Mouse (Mus musculus): ENCODE results near the gene Ubl4b.

Ubl4b gene

DNA sequence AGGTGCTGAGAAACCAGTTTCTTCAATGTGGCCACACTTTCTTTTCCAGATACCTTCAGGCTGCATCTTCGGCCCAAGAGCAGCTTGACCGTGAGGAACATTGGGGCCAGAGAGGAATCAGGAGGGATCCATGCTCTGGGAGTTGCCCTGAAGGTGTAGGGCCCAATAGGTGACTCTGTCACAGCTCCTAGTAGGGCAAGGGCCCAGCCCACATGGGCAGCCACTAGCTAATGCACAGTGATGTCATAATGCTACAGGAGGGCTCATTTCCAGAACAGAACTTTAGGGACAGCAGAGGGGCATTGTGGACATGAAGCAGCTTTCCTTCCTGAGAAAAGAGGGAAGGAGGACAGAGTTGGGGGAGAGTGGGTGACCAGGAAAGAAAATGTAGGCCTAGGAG, at the start of gene Ubl4b:
Gene Ubl4b (minus strand): TSS at position 232 of the 400 bp plus-strand sequence.
- in situ Hi-C loops (cut with MboI, MseI), result no loop called here

DNA sequence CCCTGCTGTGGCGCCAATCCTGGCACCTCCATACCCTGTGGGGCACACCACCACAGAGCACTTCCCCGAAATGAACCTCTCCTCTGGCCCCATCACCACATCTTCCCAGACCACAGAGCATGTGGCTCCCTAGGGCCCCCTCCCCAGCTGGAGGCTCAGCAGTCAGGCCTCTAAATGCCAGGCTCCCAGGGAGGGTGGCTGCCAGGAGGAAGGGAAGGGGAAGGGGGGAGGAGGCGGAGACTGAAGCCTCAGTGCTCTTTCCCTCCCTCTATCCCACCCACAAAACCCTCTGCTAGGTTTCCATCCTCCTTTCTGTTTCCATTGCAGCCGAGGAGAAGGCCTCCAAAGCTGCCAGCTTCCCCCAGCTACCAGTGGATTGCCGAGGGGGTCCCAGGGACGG, 45.3 kb upstream of the Ubl4b start:
- in situ Hi-C loops (cut with MboI, MseI), result loop anchor here (10.0 kb wide), 1 partner anchor 745 kb away; no protein-coding TSS in a partner anchor

DNA sequence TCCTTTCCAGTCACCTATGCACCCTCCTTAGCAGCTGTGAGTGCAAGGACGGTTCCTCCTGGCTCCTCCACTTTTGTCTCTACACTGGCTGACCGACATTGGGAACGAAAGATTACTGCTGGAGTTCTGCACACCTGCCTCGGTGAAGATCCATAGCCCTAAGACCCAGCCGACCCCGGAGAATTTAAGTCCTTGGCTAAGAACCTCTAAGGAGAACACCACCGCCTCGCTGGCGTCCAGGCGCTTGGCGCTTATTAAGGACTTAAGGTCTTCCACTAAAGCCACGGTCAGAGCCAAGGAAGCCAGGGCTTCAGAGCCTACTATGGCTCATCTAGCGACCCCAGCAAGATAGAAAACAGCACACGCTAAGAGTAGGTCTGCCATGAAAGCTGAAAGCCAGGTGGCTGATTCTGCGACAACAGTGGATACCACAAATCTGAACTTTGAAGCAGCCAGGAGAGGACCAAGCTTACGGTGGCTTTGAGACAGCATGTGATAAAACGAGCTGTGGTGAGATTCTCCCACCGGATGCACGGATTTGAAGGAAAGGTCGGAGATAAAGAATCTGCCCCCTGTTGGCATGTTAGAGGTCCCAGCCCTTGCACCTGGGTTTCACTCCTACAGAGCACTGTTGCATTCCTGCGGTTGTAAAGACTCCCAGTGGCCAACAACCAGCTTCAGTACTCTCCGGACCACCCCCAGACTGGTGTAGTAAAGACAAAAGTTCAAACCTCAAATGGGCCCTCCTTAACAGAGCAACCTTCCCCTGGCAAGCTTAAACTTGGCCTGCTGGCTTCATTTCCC, 42.9 kb upstream of the Ubl4b start:
- in situ Hi-C loops (cut with MboI, MseI), result no loop called here

DNA sequence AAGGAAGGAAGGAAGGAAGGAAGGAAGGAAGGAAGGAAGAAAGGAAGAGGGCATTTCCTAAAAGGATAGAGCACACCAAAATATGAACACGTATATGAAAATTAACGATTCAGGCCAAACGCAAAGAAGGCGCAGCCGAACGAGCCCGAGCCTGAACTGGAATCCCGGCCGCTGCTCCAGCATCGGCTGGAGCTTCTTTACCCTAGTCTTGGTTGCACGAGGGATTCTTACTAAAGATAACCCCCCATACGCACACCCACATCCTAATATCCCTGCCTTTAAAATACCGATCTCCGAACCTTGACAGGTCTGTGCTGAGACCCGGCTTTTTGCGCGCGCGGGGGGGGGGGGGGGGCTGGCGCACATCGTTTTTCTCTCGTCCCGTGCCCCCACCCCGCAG, 42.3 kb upstream of the Ubl4b start:
- in situ Hi-C loops (cut with MboI, MseI), result no loop called here

DNA sequence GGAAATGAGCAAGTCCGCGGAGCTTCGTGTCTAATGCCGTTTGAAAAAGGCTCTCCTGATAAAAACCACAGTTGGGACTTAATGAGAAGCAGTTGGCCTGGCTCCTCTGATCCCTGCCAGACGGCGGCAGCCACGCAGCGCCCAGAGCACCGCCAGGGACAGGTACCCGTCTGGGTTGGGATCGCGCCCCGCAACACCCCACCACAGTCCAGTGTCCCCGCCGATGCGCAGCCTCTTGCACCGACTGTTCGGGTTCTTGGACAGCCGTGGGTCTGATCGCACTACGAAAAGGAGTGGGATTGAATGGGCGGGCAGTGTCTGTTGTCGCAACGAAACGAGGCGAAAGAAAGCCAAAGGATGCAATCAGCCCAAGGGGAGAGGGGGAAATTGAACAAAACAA, 41.7 kb upstream of the Ubl4b start:
- in situ Hi-C loops (cut with MboI, MseI), result no loop called here

DNA sequence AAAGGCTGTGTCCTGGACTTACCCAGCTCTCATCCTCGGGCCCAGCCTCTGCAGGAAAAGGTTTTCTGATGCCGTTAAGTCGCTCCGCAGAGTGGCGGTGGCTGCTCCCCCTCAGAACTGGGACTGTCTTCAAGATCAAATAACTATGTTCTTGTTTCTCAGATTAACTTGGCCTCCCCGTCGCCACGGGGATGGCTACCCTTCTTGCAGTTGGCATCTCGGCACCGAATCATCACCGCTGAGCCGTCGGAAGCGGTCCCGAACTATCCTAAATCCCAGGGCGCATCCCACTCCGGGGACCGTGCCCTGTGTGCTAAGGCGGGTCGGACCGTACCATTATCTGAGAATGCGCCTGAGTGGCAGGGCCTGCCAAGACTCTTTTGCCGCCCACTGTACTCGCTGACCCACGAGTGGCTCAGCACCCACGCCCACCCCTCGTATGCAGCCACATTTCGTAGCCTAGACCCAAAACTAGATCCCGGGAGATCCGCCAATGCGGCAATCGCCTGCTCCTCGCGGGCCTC, 41.1 kb upstream of the Ubl4b start:
- in situ Hi-C loops (cut with MboI, MseI), result no loop called here

DNA sequence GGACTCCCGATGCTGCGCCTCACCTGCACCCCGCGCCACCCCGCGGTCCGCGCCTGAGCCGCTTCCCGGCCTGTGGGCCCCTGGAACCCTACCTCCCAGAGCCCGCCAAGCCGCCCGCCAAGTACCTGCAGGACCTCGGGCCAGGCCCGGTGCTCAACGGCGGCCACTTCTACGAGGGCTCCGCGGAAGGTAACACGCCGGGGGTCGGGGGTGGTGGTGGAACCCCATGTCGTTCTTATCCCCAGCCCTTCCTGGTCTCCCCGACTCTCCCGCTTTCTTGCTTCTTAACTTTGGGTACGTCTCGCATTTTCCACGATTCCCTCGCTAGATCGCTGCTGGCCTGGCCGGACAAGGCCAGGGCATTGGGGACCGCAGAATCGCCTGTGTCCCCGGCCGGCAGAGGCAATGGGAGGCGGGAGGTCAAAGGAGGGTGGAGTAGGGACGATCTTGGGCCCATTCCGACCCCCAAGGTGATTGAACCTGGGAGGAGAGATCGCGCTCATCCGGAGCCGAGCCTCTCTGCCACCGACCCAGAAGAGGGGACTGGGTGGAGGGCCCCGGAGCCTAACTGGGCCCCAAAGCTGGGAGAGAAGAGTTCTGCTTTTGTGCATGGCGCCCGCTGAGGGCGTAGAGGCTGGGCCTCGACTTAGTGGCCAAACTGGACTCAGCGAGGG, 40.5 kb upstream of the Ubl4b start:
- in situ Hi-C loops (cut with MboI, MseI), result no loop called here

DNA sequence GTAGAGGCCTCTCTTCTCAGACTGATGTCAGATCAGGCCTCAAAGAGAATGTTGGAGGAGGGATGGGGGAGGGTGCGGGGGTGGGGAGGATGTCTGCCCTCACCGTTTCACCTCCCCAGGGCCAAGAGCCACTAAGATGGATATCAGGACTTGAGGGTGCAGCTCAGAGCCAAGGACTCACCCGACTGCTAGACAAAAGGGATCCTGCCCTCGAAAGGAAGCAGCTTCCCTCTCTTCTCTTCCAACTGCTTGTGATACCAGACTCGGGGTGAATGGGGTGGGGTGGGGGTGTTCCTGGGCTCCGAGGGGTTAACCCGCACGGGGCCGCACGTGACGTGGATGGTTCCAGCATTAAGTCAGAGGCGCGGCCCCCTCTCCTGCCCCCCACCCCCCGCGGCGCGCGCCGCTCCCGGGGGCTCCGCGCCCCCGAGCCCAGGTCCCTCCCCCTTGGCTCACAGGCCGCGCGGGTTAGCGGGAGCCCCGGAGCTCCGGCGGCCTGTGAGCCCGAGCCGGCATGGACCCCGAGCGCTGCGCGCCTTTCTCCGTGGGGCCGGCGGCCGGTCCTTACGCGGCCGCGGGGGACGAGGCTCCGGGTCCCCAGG, 39.9 kb upstream of the Ubl4b start, which contains the start of gene Alx3:
Gene Alx3 (plus strand): TSS at position 370 of the 602 bp plus-strand sequence.
- in situ Hi-C loops (cut with MboI, MseI), result no loop called here

DNA sequence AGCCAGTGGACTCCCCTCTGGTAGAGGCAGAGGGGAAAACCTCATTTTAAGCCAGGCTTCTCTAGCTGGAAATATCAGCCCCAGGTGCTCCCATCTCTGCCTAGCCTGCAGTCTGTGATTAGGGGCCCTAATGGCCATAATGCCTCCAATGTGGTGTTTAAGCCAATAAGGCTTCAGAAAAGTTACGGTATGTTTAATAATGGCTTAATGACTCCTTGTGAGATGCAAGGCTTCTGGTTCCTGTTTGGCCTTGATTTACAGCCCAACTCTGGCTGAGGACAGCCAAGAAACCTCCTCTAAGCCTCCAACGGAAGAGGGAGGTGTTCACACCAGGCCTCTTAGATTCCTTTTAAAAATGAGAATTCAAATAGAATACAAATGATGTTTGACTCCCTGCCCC, 38.8 kb upstream of the Ubl4b start:
- in situ Hi-C loops (cut with MboI, MseI), result no loop called here

DNA sequence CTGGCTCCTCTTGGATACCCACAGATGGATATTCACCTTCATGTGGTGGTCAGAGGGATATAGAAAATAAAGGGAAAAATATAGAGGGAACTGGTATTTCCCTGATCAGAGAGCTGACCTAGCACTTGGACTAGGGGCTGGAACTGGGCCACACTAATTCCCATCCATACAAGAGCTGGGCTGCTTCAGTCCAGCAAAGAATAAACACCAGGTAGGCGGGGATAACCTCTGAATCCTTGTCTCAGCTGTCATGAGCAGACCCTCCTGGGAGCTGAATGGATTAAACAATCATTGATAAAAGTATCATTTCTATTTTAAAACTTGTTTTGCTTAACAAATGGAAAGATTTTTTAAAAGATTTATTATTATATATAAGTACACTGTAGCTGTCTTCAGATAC, 36.7 kb upstream of the Ubl4b start:
- in situ Hi-C loops (cut with MboI, MseI), result no loop called here

DNA sequence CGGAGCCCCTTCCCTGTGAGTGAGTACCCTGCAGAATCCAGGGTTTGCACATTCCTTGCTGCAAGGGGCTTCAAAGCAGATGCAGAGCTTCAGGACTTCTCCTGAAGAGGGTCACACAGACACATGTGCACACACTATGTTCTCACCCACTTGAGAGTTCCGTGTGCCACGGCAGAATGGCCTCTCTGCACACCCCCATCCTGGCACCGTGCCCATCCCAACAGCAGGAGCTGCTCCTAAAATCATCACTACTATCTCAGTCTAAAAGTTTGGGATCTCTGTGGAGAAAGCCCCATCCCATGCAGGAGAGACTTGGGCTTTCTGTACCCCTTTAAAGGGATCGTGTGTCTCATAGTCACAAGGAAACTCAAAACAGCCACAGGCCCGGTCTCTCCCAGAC, 31.6 kb upstream of the Ubl4b start:
- in situ Hi-C loops (cut with MboI, MseI), result no loop called here

DNA sequence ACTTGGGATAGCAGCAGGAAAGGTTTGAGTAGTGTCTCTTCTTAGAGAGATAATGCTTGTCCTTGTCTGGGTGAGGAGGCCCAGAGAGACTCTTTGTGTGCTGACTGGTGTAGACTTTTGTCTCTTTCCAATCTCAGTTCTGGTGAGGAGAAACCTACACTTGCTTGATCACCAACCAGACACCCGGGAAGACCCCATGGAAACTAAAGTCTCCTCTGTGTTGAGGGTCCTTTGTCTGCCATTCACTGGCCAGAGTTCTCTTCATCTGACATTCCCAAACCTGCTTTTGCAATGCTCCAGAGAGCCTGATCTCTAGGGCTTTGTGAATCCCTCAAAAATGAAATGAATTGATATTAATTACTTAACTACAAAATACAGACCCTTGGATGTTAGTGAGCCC, 29.0 kb upstream of the Ubl4b start:
- in situ Hi-C loops (cut with MboI, MseI), result no loop called here

DNA sequence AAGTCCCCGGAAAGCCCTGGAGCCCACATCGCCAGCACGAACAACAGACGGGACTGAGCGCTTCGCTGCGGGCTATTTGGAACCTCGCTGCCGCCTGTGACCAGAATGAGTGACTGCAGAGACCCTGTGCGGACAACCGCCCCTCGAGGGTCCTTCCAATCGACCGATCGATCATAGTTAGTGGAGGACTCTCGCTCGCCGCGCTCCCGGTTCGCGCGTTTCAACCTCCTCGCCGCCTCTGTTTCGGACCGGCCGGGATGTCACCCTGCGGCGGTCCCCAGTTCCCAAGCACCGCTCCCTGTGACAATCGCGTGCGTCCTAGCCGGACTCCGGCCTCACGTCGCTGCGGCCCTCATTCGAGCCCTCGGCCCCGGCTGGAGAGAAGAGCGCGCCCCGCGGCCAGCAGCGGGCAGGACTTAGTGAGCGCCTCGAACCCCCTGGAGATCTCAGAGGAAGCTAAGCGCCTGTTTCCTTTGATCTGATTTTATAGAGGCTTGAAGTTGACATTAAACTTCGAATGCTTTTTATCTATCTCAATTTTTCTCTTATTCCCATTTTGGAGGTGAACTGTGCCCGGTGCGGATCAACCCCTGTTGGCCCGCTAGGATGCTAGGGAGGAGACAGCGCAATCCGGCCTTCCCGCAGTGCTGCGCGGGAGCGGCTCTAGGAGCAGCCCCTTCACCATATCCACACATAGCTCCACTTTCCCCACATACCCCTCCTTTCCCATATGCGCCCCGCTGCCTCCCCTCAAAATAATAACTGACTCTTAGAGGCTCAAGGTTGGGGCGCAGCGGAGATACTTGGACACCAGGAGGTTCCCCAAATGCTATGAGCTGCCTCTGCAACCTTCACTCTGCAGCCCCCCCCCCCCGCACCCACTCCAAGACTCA, 28.2 kb upstream of the Ubl4b start:
- in situ Hi-C loops (cut with MboI, MseI), result no loop called here

DNA sequence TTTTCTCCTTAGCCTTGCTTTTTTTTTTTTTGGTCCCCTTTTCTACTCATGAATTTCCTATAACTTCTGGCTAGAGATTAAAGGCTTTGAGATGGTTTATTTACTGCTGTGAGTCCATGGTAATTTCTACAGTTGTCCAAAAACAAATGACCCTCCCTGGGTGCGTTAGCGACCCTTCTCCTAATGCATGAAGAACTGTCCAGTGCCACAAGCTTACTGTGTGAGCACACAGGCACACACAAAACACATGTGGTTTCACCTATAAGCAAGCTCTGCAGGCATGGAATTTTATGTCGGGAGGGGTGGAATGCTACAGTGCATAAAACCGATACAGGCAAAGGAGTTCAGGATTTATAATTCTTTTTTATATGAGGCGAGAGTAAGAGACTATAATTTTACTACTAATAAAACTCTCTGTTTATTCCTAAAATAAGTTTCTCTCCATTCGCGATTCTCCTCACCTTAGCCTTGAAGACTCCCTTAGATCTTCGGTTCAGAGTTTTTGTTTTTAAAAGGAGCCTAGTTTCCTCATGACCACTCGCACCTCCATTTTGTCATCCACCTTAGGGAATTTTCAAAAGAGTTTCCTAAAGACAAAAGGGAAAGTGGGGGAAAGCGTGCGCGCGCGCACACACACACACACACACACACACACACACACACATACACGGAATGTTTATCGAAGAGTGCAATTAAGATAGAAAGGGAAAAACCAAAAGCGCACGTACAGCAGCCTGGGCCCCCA, 27.4 kb upstream of the Ubl4b start:
- in situ Hi-C loops (cut with MboI, MseI), result no loop called here

DNA sequence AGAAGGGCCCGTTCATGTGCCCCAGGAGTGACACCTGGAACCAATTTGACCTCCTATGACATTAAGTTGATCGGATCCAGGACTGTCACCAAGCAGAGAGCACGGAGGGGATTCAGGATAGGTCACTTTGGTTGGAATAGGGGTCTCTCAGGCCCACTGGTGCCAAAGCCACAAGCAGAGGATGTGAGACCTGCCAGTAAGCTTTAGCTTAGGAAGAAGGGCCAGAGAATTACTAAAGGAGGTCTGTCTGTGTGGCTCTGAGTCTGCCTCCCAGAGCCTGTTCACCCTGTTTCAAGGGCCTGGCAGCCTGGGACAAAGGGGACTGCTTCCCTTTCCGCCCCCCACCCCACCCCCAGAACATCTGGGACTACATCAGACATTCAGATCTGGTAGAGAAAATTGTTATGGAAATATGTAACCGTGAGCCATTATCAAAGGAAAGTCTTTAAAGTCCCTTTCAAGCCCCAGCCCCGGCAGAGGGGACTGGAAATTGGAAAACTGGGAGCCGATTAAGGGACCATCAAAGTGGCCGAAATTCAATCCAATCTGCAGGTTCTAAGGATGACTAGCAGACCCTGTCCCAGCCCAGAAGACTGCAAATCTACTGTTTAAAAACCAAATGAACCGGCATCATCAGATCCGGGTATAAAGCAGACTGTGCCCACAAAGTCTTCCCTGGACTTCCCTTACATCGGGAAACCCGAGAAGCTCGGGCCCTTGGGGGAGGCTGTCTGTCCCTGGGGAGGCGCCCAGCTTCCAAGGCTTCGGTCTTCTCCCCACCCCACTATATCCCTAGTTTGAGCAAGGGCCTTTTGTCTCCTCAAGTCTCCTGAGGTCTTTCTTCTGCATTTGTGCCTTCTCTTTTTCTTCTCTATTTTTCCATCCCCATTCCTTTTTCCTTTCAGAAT, 26.5 kb upstream of the Ubl4b start:
- in situ Hi-C loops (cut with MboI, MseI), result no loop called here

DNA sequence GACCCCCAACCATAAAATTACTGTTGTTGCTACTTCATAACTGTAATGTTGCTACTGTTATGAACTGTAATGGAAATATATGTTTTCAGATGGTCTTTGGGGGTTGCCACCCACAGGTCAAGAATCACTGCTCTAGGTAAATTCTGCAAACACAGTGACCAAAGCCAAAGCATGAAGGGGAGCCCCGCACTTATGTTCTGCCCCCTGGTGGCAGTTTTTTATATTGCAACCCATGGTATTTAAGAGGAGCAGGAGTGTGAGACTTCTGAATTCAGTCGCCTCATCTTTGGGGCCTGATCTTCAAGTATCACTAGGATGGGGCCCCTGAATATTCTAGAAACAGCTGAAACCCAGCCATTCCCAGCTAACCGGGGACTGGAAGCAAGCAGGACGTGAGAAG, 24.6 kb upstream of the Ubl4b start:
- in situ Hi-C loops (cut with MboI, MseI), result loop anchor here (10.0 kb wide), 1 partner anchor 625 kb away; no protein-coding TSS in a partner anchor

DNA sequence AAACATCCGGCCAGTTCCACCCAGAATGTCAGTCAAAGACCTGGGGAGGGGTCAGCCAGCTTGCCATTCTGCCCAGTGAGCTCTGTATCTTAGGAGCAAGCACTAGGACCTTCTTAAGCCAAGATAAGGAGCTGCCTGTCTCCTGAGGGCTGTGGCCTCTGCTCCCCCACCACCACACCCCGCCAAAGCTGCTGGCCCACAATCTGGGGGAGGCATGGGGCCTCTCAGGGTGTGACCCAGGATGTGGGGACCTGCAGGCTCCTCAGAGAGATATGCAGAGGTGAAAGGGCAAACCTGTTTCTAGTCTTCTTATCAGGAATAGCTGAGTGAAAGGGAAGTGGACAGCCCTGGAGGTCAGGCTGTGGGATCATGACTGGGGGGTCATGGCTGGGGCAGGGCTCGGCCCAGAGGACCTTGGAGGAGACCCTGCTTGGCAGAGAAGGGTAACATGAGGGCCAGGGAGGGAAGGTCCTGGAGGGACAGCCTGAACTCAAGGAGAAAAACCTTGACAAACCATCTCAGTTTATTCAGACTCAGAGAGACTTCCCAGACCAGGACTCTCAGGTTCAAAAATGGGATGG, 23.0 kb upstream of the Ubl4b start:
- in situ Hi-C loops (cut with MboI, MseI), result loop anchor here (10.0 kb wide), 1 partner anchor 623 kb away; no protein-coding TSS in a partner anchor

DNA sequence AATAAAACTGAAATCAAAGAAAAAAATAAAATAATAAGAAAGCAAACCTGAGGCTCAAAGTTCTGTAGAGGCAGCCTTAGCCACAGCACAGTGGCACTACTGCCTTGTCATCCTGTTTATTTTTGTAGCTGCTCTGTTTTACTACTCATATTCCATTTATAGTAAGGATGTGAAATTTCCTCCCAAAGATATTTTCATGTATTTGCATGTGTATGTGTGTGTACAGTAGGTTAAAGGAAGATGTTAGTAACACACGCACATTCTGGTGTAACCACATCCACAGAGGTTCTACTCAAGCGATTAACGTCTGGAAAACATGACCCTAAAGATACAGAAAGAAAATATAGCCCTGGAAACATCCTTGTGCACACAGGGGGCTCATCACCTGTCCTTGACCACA, 21.9 kb upstream of the Ubl4b start:
- in situ Hi-C loops (cut with MboI, MseI), result loop anchor here (10.0 kb wide), 1 partner anchor 622 kb away; no protein-coding TSS in a partner anchor

DNA sequence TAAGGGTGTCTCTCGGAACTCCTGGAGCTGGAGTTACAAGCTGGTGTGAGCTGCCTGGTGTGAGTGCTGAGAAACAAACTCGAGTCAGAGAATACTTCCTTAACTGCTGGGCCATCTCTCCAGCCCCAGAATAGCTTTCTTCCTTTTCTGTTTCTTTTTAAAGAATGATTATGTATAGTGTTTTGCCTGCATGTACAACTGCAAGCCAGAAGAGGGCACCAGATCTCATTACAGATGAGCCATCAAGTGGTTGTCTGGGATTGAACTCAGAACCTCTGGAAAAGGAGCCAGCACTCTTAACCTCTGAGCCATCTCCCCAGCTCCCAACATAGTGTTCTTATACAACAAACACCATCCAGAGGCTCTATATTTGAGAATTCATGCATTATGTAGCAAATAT, 16.3 kb upstream of the Ubl4b start:
- in situ Hi-C loops (cut with MboI, MseI), result loop anchor here (10.0 kb wide), 1 partner anchor 616 kb away; no protein-coding TSS in a partner anchor
